Mouse (Mus musculus) heart, postnatal 0 days (tissue): ENCODE measurements at regions not wholly inside any gene's neighbourhood (a gene's known extent, or its start where the extent isn't known, plus 50 kb on each side); places are given as distances from the start of the nearest gene placed in this dataset.

Source experiments
- ATAC-seq: fragments of 200-750 bp; cut with Nextera tagmentation; 2 replicates; pipeline ENCODE4 v1.8.0; 2017; ENCODE audit warnings: low read depth, moderate number of reproducible peaks, moderate library complexity; ENCODE audit not compliant: insufficient read depth
- DNase-seq: peaks from one replicate; pipeline ENCODE4 v3.0.0-alpha.2; 2016; ENCODE audit warnings: low spot score
- H3K27ac ChIP-seq: fragments of 300-500 bp; sonication (generic); 2 replicates; pipeline ENCODE4 v1.5.1; 2014; ENCODE audit warnings: low read depth, mild to moderate bottlenecking
- H3K27me3 ChIP-seq: fragments of 300-500 bp; sonication (generic); 2 replicates; pipeline ENCODE4 v1.6.1; 2014; ENCODE audit warnings: low read length, mixed read lengths; ENCODE audit not compliant: control insufficient read depth, insufficient read depth
- H3K36me3 ChIP-seq: fragments of 300-500 bp; sonication (generic); replicated peaks from 2 replicates; pipeline ENCODE4 v1.6.1; 2014; ENCODE audit warnings: low read length, mixed read lengths; ENCODE audit not compliant: control insufficient read depth, insufficient read depth
- H3K4me1 ChIP-seq: fragments of 300-500 bp; sonication (generic); 2 replicates; pipeline ENCODE4 v1.6.1; 2014; ENCODE audit warnings: antibody characterized with exemption; ENCODE audit not compliant: control insufficient read depth, insufficient read depth
- H3K4me2 ChIP-seq: fragments of 300-500 bp; sonication (generic); 2 replicates; pipeline ENCODE4 v1.6.1; 2014; ENCODE audit warnings: low read depth, mild to moderate bottlenecking, low read length, moderate library complexity
- H3K4me3 ChIP-seq: fragments of 300-500 bp; sonication (generic); 2 replicates; pipeline ENCODE4 v1.5.1; 2014; ENCODE audit warnings: low read depth, low read length
- H3K9ac ChIP-seq: fragments of 300-500 bp; sonication (generic); replicated peaks from 2 replicates; pipeline ENCODE4 v1.6.1; 2014; ENCODE audit warnings: low read depth, low read length, mixed read lengths
- H3K9me3 ChIP-seq: fragments of 300-500 bp; sonication (generic); replicated peaks from 2 replicates; pipeline ENCODE4 v1.6.1; 2016; ENCODE audit warnings: low read length; ENCODE audit not compliant: control insufficient read depth
- CTCF ChIP-seq: IDR thresholded peaks from 2 replicates; pipeline ENCODE4 v1.5.1; 2016; ENCODE audit warnings: antibody characterized with exemption, control low read depth, low read depth
- EP300 ChIP-seq: IDR thresholded peaks from 2 replicates; pipeline ENCODE4 v1.6.1; 2016; ENCODE audit warnings: antibody characterized with exemption, low read depth
- WGBS: fragments of 180-500 bp; shearing (Covaris S2); extraction: QIAGEN DNeasy Blood & Tissue Kit; methylation state at CpG from one replicate; pipeline ENCODE4 v1.1.7; 2014; 5-methylcytosine and 5-hydroxymethylcytosine counted together

GRCm38 (mm10) chr8:101697948-101698347 is 1087.5 kb downstream of the Cdh11 start:
- no peak overlapping the region for H3K4me2 ChIP-seq
- WGBS, result 27% methylated on average over 1 of the region's 1 CpGs
- no peak for TF ChIP-seq EP300
- no peak for TF ChIP-seq CTCF
- ATAC-seq (no peak), DNase-seq (no peak)
- H3K9me3 ChIP-seq, result no peaks in the 10 kb centered on the region
- no peak overlapping the region for H3K4me3 ChIP-seq
- H3K27me3 ChIP-seq, result no peaks in the 10 kb centered on the region
- no peaks in the 10 kb centered on the region for H3K36me3 ChIP-seq
- H3K9ac ChIP-seq, result no peak overlapping the region
- no peak overlapping the region for H3K27ac ChIP-seq
- H3K4me1 ChIP-seq, result no peaks in the 10 kb centered on the region

- Histone ChIP-seq H3K27me3 (no peaks in the 10 kb centered on the region), H3K4me2 (no peak overlapping the region), H3K4me3 (no peak overlapping the region), H3K9ac (no peak overlapping the region), H3K27ac (no peak overlapping the region), H3K4me1 (no peaks in the 10 kb centered on the region), H3K9me3 (no peaks in the 10 kb centered on the region), H3K36me3 (no peaks in the 10 kb centered on the region)
- ATAC-seq, result no peak
- no peak for DNase-seq
- 78% methylated on average over 1 of the region's 1 CpGs for WGBS
- no peak for TF ChIP-seq EP300
- no peak for TF ChIP-seq CTCF
Observed at GRCm38 (mm10) chr8:101690901-101691300, 1094.5 kb downstream of the Cdh11 start.

- H3K4me2 ChIP-seq, result no peak overlapping the region
- no peak overlapping the region for H3K4me3 ChIP-seq
- H3K9ac ChIP-seq, result no peak overlapping the region
- H3K36me3 ChIP-seq, result no peaks in the 10 kb centered on the region
- no peak for DNase-seq
- 62% methylated on average over 2 of the region's 2 CpGs for WGBS
- no peaks in the 10 kb centered on the region for H3K27me3 ChIP-seq
- no peak for TF ChIP-seq EP300
- H3K9me3 ChIP-seq, result no peaks in the 10 kb centered on the region
- H3K27ac ChIP-seq, result no peak overlapping the region
- no peaks in the 10 kb centered on the region for H3K4me1 ChIP-seq
- ATAC-seq, result no peak
Observed at GRCm38 (mm10) chr8:101668921-101669320, 1116.5 kb downstream of the Cdh11 start.

GRCm38 (mm10) chr8:101662874-101663273 is 1122.6 kb downstream of the Cdh11 start:
- Histone ChIP-seq H3K9me3 (no peaks in the 10 kb centered on the region), H3K27me3 (no peaks in the 10 kb centered on the region), H3K4me1 (no peaks in the 10 kb centered on the region), H3K36me3 (no peaks in the 10 kb centered on the region), H3K9ac (no peak overlapping the region), H3K4me2 (no peak overlapping the region), H3K4me3 (no peak overlapping the region), H3K27ac (no peak overlapping the region)
- TF ChIP-seq CTCF (no peak), EP300 (no peak)
- ATAC-seq (no peak), DNase-seq (no peak)
- 51% methylated on average over 2 of the region's 2 CpGs for WGBS

GRCm38 (mm10) chr8:101655292-101655691 is 1130.2 kb downstream of the Cdh11 start:
- TF ChIP-seq CTCF (no peak), EP300 (no peak)
- no peak overlapping the region for H3K27ac ChIP-seq
- no peak overlapping the region for H3K4me3 ChIP-seq
- DNase-seq (no peak), ATAC-seq (no peak)
- no peaks in the 10 kb centered on the region for H3K36me3 ChIP-seq
- 47% methylated on average over 2 of the region's 2 CpGs for WGBS
- H3K27me3 ChIP-seq, result no peaks in the 10 kb centered on the region
- H3K4me2 ChIP-seq, result no peak overlapping the region
- H3K9ac ChIP-seq, result no peak overlapping the region
- no peaks in the 10 kb centered on the region for H3K9me3 ChIP-seq
- H3K4me1 ChIP-seq, result no peaks in the 10 kb centered on the region

GRCm38 (mm10) chr8:101628816-101629215 is 1156.6 kb downstream of the Cdh11 start:
- WGBS, result 13% methylated on average over 1 of the region's 1 CpGs
- peak; percentile 60 for DNase-seq
- TF ChIP-seq CTCF, result peak; percentile 69
- no peak for TF ChIP-seq EP300

More at GRCm38 (mm10) chr8:101628816-101629215, 1156.6 kb downstream of the Cdh11 start:
- no peak overlapping the region for H3K27ac ChIP-seq
- ATAC-seq, result no peak
- no peaks in the 10 kb centered on the region for H3K36me3 ChIP-seq
- no peaks in the 10 kb centered on the region for H3K9me3 ChIP-seq
- H3K27me3 ChIP-seq, result no peaks in the 10 kb centered on the region
- H3K9ac ChIP-seq, result no peak overlapping the region
- H3K4me1 ChIP-seq, result no peaks in the 10 kb centered on the region
- H3K4me3 ChIP-seq, result no peak overlapping the region
- H3K4me2 ChIP-seq, result no peak overlapping the region
